Mouse (Mus musculus): ENCODE data around the gene Fam98b. TPM values are rescaled to one million over a fixed set of nuclear protein-coding genes. Genes with fewer than 3 reads are reported as not detected.

The Fam98b gene
- polyA plus RNA-seq (2015; fragmentation: Nextera tagmentation; extraction: Ambion mirVana), result 5.4 and 5.6 TPM in 2 replicates

GRCm38 (mm10) chr2:117249255-117250000 lies at the start of gene Fam98b:
Fam98b (plus strand) TSS chr2:117249739.
- DNase-seq, result peak; percentile 74
- under 1% methylated on average over 33 of the region's 33 CpGs for WGBS (ENCODE audit: insufficient replicate concordance)
- H3K4me2 ChIP-seq, result peak within 1 kb of the TSS; percentile 75
- H3K9ac ChIP-seq, result peak within 1 kb of the TSS; percentile 84
- peak; percentile 89 for ATAC-seq (ENCODE audit: low read depth)
- peak within 1 kb of the TSS; percentile 67; the same call in 1 of the 2 replicates for H3K27ac ChIP-seq
- no peaks in the 10 kb centered on the region for H3K9me3 ChIP-seq (replicated peaks)
- peaks cover 13% of the 10 kb centered on the region for H3K4me1 ChIP-seq (replicated peaks)
- no peaks in the 10 kb centered on the region for H3K27me3 ChIP-seq
- H3K4me3 ChIP-seq (replicated peaks), result peak within 1 kb of the TSS; percentile 75
- 0 out of 2 replicates have a peak, but pooled peaks cover 5% of the 10 kb centered on the region for H3K36me3 ChIP-seq

DNA sequence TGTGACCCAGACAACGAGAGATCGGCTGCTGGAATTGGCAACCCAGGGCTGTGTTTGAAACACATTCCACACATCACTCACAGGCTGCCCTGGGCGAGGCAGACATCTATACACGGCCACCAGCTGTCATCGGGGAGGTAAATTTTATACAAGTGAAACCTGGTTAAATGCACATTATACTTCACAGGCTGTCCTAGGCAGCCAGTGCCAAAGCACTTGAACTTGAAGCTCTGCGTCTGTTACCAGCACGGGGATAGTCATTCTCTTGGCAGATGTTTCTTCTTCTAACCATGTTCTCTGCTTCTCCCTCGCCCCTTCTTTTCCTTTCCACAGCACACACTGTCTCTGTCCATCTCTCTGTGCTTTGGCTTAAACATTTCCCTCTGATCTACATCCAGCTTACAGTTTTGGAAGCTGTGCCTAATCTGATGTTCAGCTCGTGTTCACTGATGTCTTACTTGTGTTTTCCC lies 48.6 kb upstream of the Fam98b start:
- H3K4me3 ChIP-seq (replicated peaks), result no peak overlapping the region
- H3K4me1 ChIP-seq (replicated peaks), result no peaks in the 10 kb centered on the region
- H3K9me3 ChIP-seq (replicated peaks), result no peaks in the 10 kb centered on the region
- H3K27ac ChIP-seq, result no peak overlapping the region
- H3K36me3 ChIP-seq, result no peaks in the 10 kb centered on the region
- H3K27me3 ChIP-seq, result no peaks in the 10 kb centered on the region
- DNase-seq, result no peak
- no peak for ATAC-seq (ENCODE audit: low read depth)
- H3K9ac ChIP-seq, result no peak overlapping the region
- no peak overlapping the region for H3K4me2 ChIP-seq
- 66% methylated on average over 9 of the region's 9 CpGs for WGBS (ENCODE audit: insufficient replicate concordance)

DNA sequence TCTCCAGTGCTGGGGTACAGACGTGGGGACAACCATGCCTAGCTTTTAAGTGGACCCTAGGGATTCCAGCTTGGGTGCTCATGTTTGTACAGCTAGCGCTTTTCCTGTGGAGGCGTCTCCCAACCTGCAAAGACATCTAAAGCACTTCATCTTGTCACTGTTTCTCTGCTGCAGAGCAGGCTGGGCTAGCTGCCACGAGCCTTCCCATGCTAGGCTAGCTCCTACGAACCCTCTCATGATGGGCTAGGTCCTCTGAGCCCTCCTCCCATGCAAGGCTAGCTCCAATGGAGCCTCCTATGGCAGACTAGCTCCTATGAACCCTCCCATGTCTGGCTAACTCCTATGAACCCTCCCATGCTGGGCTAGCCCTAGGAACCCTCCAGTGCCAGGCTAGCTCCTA lies 46.2 kb upstream of the Fam98b start:
- H3K4me3 ChIP-seq (replicated peaks), result no peak overlapping the region
- WGBS (ENCODE audit: insufficient replicate concordance), result 66% methylated on average over 5 of the region's 5 CpGs
- H3K4me1 ChIP-seq (replicated peaks), result no peaks in the 10 kb centered on the region
- no peak overlapping the region for H3K4me2 ChIP-seq
- H3K36me3 ChIP-seq, result no peaks in the 10 kb centered on the region
- no peaks in the 10 kb centered on the region for H3K9me3 ChIP-seq (replicated peaks)
- H3K9ac ChIP-seq, result no peak overlapping the region
- ATAC-seq (ENCODE audit: low read depth) (no peak), DNase-seq (no peak)
- no peaks in the 10 kb centered on the region for H3K27me3 ChIP-seq
- H3K27ac ChIP-seq, result no peak overlapping the region

DNA sequence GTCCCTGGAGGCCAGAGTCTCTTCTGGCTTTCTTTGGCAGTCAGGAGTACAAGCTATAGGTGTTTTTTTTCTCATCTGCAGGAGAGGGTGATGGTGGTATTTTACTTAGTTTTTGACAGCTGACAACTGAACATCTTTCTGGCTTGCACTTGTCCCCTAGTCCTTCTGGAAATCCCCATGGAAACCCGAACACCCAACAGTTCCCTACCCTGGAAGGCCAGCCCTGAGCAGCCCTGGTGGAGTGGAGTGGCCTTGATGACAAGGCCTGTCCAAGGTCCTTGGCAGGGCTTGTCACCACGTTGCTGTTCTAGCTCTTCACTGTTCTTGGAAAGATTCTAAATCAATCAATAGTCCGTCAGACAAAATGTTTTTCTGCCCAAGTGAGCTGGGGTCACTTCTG lies 45.0 kb upstream of the Fam98b start:
- no peaks in the 10 kb centered on the region for H3K36me3 ChIP-seq
- DNase-seq (no peak), ATAC-seq (ENCODE audit: low read depth) (no peak)
- H3K4me3 ChIP-seq (replicated peaks), result no peak overlapping the region
- no peak overlapping the region for H3K9ac ChIP-seq
- H3K4me2 ChIP-seq, result no peak overlapping the region
- no peaks in the 10 kb centered on the region for H3K4me1 ChIP-seq (replicated peaks)
- H3K27me3 ChIP-seq, result no peaks in the 10 kb centered on the region
- no peaks in the 10 kb centered on the region for H3K9me3 ChIP-seq (replicated peaks)
- 42% methylated on average over 3 of the region's 3 CpGs for WGBS (ENCODE audit: insufficient replicate concordance)
- no peak overlapping the region for H3K27ac ChIP-seq

GRCm38 (mm10) chr2:117205066-117205465 lies 44.5 kb upstream of the Fam98b start:
- 78% methylated on average over 6 of the region's 6 CpGs for WGBS (ENCODE audit: insufficient replicate concordance)
- Histone ChIP-seq H3K9me3 (replicated peaks) (no peaks in the 10 kb centered on the region), H3K27ac (no peak overlapping the region), H3K4me2 (no peak overlapping the region), H3K36me3 (no peaks in the 10 kb centered on the region), H3K4me3 (replicated peaks) (no peak overlapping the region), H3K9ac (no peak overlapping the region), H3K27me3 (no peaks in the 10 kb centered on the region), H3K4me1 (replicated peaks) (no peaks in the 10 kb centered on the region)
- DNase-seq (no peak), ATAC-seq (ENCODE audit: low read depth) (no peak)

DNA sequence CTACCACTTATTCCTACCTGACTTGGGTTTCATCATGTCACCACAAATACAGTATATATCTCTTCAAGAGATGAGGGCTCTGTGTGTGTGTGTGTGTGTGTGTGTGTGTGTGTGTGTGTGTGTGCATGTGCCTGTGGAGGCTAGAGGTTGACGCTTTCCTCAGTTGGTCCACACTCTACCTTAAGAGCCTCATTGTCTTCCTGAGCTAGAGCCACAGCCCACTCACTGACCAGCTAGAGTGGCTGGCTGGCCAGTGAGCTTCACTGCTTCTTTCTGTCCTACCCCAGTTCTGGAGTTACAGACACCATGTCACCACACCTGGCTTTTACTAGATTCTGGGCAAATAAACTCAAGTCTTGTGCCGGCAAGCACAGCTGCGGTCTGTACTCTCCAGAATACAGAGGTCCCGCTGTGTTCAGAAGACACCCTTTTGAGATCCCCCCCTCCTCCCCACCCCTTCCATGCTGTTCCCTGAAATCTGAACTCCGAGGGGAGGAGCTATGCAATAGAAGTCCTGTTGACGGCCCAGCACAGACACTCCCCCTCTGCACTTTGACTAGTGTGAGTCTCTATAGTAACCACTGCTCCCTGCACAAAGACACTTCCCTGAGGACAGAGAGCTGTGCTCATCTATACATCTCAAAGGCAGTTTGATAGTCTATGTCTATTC lies 39.0 kb upstream of the Fam98b start:
- Histone ChIP-seq H3K27me3 (no peaks in the 10 kb centered on the region), H3K4me2 (peak overlapping the region; percentile 21; the same call in 1 of the 2 replicates), H3K9me3 (replicated peaks) (no peaks in the 10 kb centered on the region), H3K9ac (no peak overlapping the region), H3K4me3 (replicated peaks) (no peak overlapping the region), H3K4me1 (replicated peaks) (no peaks in the 10 kb centered on the region), H3K36me3 (no peaks in the 10 kb centered on the region), H3K27ac (no peak overlapping the region)
- 16% methylated on average over 6 of the region's 6 CpGs for WGBS (ENCODE audit: insufficient replicate concordance)
- ATAC-seq (ENCODE audit: low read depth) (peak; percentile 80), DNase-seq (no peak)

DNA sequence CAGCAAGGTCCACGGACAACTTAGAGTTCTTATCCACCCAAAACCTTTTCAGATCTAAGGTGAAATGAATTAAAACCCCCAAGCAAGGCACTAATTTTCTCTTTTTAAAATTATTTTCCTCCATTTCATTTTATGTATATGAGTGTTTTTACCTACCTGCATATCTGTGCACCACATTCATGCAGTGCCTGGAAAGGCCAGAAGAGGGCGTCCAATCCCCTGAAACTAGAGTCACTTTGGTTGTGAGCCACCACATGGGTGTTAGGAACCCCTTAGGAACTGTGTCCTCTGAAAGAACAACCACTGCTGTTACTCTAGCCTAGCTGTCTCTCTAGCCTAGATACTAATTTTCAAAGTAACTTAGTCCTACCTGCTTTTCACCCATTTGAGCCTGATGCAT lies 33.4 kb upstream of the Fam98b start:
- WGBS (ENCODE audit: insufficient replicate concordance), result 36% methylated on average over 2 of the region's 2 CpGs
- Histone ChIP-seq H3K4me3 (replicated peaks) (no peak overlapping the region), H3K4me2 (no peak overlapping the region), H3K4me1 (replicated peaks) (no peaks in the 10 kb centered on the region), H3K27ac (no peak overlapping the region), H3K9ac (no peak overlapping the region), H3K27me3 (no peaks in the 10 kb centered on the region), H3K36me3 (no peaks in the 10 kb centered on the region), H3K9me3 (replicated peaks) (no peaks in the 10 kb centered on the region)
- DNase-seq (no peak), ATAC-seq (ENCODE audit: low read depth) (no peak)

GRCm38 (mm10) chr2:117217695-117218216 lies 31.8 kb upstream of the Fam98b start:
- DNase-seq (no peak), ATAC-seq (ENCODE audit: low read depth) (no peak)
- Histone ChIP-seq H3K4me3 (replicated peaks) (no peak overlapping the region), H3K36me3 (no peaks in the 10 kb centered on the region), H3K27me3 (no peaks in the 10 kb centered on the region), H3K4me1 (replicated peaks) (no peaks in the 10 kb centered on the region), H3K27ac (no peak overlapping the region), H3K9me3 (replicated peaks) (no peaks in the 10 kb centered on the region), H3K9ac (no peak overlapping the region), H3K4me2 (no peak overlapping the region)
- WGBS (ENCODE audit: insufficient replicate concordance), result 29% methylated on average over 15 of the region's 15 CpGs

GRCm38 (mm10) chr2:117219536-117219935 lies 30.0 kb upstream of the Fam98b start:
- H3K4me3 ChIP-seq (replicated peaks), result no peak overlapping the region
- no peaks in the 10 kb centered on the region for H3K4me1 ChIP-seq (replicated peaks)
- ATAC-seq (ENCODE audit: low read depth), result no peak
- no peak overlapping the region for H3K4me2 ChIP-seq
- H3K27me3 ChIP-seq, result no peaks in the 10 kb centered on the region
- H3K27ac ChIP-seq, result no peak overlapping the region
- 69% methylated on average over 4 of the region's 4 CpGs for WGBS (ENCODE audit: insufficient replicate concordance)
- H3K9ac ChIP-seq, result no peak overlapping the region
- H3K9me3 ChIP-seq (replicated peaks), result no peaks in the 10 kb centered on the region
- no peaks in the 10 kb centered on the region for H3K36me3 ChIP-seq
- no peak for DNase-seq

GRCm38 (mm10) chr2:117222651-117223050 lies 26.9 kb upstream of the Fam98b start:
- Histone ChIP-seq H3K27me3 (no peaks in the 10 kb centered on the region), H3K36me3 (no peaks in the 10 kb centered on the region), H3K27ac (no peak overlapping the region), H3K4me3 (replicated peaks) (no peak overlapping the region), H3K9ac (no peak overlapping the region), H3K9me3 (replicated peaks) (no peaks in the 10 kb centered on the region), H3K4me1 (replicated peaks) (no peaks in the 10 kb centered on the region), H3K4me2 (no peak overlapping the region)
- DNase-seq (no peak), ATAC-seq (ENCODE audit: low read depth) (no peak)
- 70% methylated on average over 9 of the region's 9 CpGs for WGBS (ENCODE audit: insufficient replicate concordance)

- WGBS (ENCODE audit: insufficient replicate concordance), result 66% methylated on average over 11 of the region's 11 CpGs
- H3K4me1 ChIP-seq (replicated peaks), result no peaks in the 10 kb centered on the region
- no peaks in the 10 kb centered on the region for H3K36me3 ChIP-seq
- H3K27me3 ChIP-seq, result no peaks in the 10 kb centered on the region
- no peak overlapping the region for H3K27ac ChIP-seq
- H3K4me2 ChIP-seq, result no peak overlapping the region
- DNase-seq (no peak), ATAC-seq (ENCODE audit: low read depth) (no peak)
- no peak overlapping the region for H3K9ac ChIP-seq
- H3K9me3 ChIP-seq (replicated peaks), result no peaks in the 10 kb centered on the region
- H3K4me3 ChIP-seq (replicated peaks), result no peak overlapping the region
Measured at GRCm38 (mm10) chr2:117228601-117229125, 20.9 kb upstream of the Fam98b start.
